8 mouse cellular contexts compared by ENCODE assay signal in genomic region chr15:78587050-78587994, GRCm38 (mm10). TPM values are rescaled to one million over a fixed set of nuclear protein-coding genes. Genes with fewer than 3 reads are reported as not detected.
DNase-seq lines count a peak whose midpoint lies in the region; ATAC-seq and TF ChIP-seq lines count a peak whose summit lies in the region.

No protein-coding gene starts in this region.

- no peaks in the 10 kb centered on the region; the same call in 1 of the 2 replicates for H3K4me1 ChIP-seq in embryonic facial prominence, embryonic 14.5 days (ENCODE audit: control insufficient read depth, insufficient read depth, low read length)
- 0 out of 2 replicates have a peak, but pooled peaks cover 3% of the 10 kb centered on the region for H3K4me1 ChIP-seq in kidney, embryonic 14.5 days (ENCODE audit: control insufficient read depth, insufficient read depth, low read length)
- no peaks in the 10 kb centered on the region for H3K4me1 ChIP-seq in limb, embryonic 14.5 days (ENCODE audit: control insufficient read depth, insufficient read depth, low read length)
- no peaks in the 10 kb centered on the region for H3K4me1 ChIP-seq in midbrain, postnatal 0 days (ENCODE audit: insufficient read depth, low read length)

- DNase-seq in 3134 (ENCODE audit: extremely low read depth, insufficient read length, low spot score): peak; percentile 43
- DNase-seq in adrenal gland, postnatal 36 days: peak; percentile 90
- peak; percentile 74 for DNase-seq in embryonic facial prominence, embryonic 14.5 days (ENCODE audit: low spot score)
- DNase-seq in heart, adult 9 months (ENCODE audit: low spot score in 2 of 2): peak; percentile 62 to 76
- peak; percentile 76 for DNase-seq in limb, embryonic 14.5 days (ENCODE audit: low spot score)
- DNase-seq in midbrain, postnatal 0 days (ENCODE audit: low spot score): peak; percentile 89
- DNase-seq in spleen, postnatal 14 days (ENCODE audit: low spot score in 2 of 2): peak; percentile 72 to 85

- no peak overlapping the region for H3K9ac ChIP-seq in embryonic facial prominence, embryonic 14.5 days (ENCODE audit: low read depth, low read length)
- H3K9ac ChIP-seq in kidney, embryonic 14.5 days (ENCODE audit: low read depth, low read length): no peak overlapping the region
- H3K9ac ChIP-seq in limb, embryonic 14.5 days (ENCODE audit: low read depth, low read length, severe bottlenecking): no peak overlapping the region
- H3K9ac ChIP-seq in midbrain, postnatal 0 days (replicated peaks; ENCODE audit: low read length, poor library complexity, severe bottlenecking): no peak overlapping the region

- no peak overlapping the region for H3K4me3 ChIP-seq in embryonic facial prominence, embryonic 14.5 days (ENCODE audit: low read depth, low read length)
- H3K4me3 ChIP-seq in kidney, embryonic 14.5 days (ENCODE audit: low read length): no peak overlapping the region
- no peak overlapping the region for H3K4me3 ChIP-seq in limb, embryonic 14.5 days (replicated peaks; ENCODE audit: low read length)
- H3K4me3 ChIP-seq in midbrain, postnatal 0 days (ENCODE audit: low read depth, low read length): no peak overlapping the region

- TF ChIP-seq POLR2A in limb, embryonic 14.5 days (IDR thresholded peaks at IDR 0.05; ENCODE audit: borderline replicate concordance, extremely low read depth, insufficient read depth, insufficient read length): no peak

- TF ChIP-seq CTCF in midbrain, postnatal 0 days (IDR thresholded peaks at IDR 0.05): peak; percentile 97

- H3K36me3 ChIP-seq in embryonic facial prominence, embryonic 14.5 days (ENCODE audit: control insufficient read depth, insufficient read depth, low read length): no peaks in the 10 kb centered on the region
- H3K36me3 ChIP-seq in kidney, embryonic 14.5 days (ENCODE audit: control insufficient read depth, insufficient read depth, low read length): no peaks in the 10 kb centered on the region
- H3K36me3 ChIP-seq in limb, embryonic 14.5 days (ENCODE audit: control insufficient read depth, insufficient read depth, low read length): no peaks in the 10 kb centered on the region
- H3K36me3 ChIP-seq in midbrain, postnatal 0 days (ENCODE audit: insufficient read depth, low read length): no peaks in the 10 kb centered on the region

- ATAC-seq in embryonic facial prominence, embryonic 14.5 days (ENCODE audit: low read depth): peak; percentile 81
- peak; percentile 86 for ATAC-seq in kidney, embryonic 14.5 days (ENCODE audit: low FRiP score, low TSS enrichment)
- ATAC-seq in limb, embryonic 14.5 days (ENCODE audit: low FRiP score, low read depth): peak; percentile 69; the same call in 1 of the 2 replicates
- peak; percentile 90 for ATAC-seq in midbrain, postnatal 0 days (ENCODE audit: low FRiP score)

- H3K4me2 ChIP-seq in embryonic facial prominence, embryonic 14.5 days (ENCODE audit: low read depth, low read length): no peak overlapping the region
- no peak overlapping the region for H3K4me2 ChIP-seq in kidney, embryonic 14.5 days (replicated peaks; ENCODE audit: low read depth, low read length)
- H3K4me2 ChIP-seq in limb, embryonic 14.5 days (replicated peaks; ENCODE audit: low read depth, low read length, severe bottlenecking): no peak overlapping the region
- H3K4me2 ChIP-seq in midbrain, postnatal 0 days (ENCODE audit: low read depth, low read length, poor library complexity, severe bottlenecking): no peak overlapping the region

- no peak overlapping the region for H3K27ac ChIP-seq in embryonic facial prominence, embryonic 14.5 days (replicated peaks; ENCODE audit: low read depth, low read length)
- H3K27ac ChIP-seq in kidney, embryonic 14.5 days (ENCODE audit: low read depth, low read length): no peak overlapping the region
- H3K27ac ChIP-seq in limb, embryonic 14.5 days (replicated peaks; ENCODE audit: low read depth, low read length): no peak overlapping the region
- H3K27ac ChIP-seq in midbrain, postnatal 0 days (ENCODE audit: low read depth, low read length): peak overlapping the region; percentile 62; the same call in 1 of the 2 replicates

- no peaks in the 10 kb centered on the region for H3K9me3 ChIP-seq in embryonic facial prominence, embryonic 14.5 days (ENCODE audit: control insufficient read depth, low read length)
- H3K9me3 ChIP-seq in kidney, embryonic 14.5 days (ENCODE audit: control insufficient read depth, low read length): no peaks in the 10 kb centered on the region
- peaks cover 5% of the 10 kb centered on the region; the same call in 1 of the 2 replicates for H3K9me3 ChIP-seq in limb, embryonic 14.5 days (ENCODE audit: control insufficient read depth, low read length)
- no peaks in the 10 kb centered on the region for H3K9me3 ChIP-seq in midbrain, postnatal 0 days (ENCODE audit: low read length)

- 56% methylated on average over 18 of the region's 18 CpGs for WGBS in embryonic facial prominence, embryonic 14.5 days
- WGBS in kidney, embryonic 14.5 days: 54% methylated on average over 18 of the region's 18 CpGs
- 59% methylated on average over 18 of the region's 18 CpGs for WGBS in limb, embryonic 14.5 days
- WGBS in midbrain, postnatal 0 days: 50% methylated on average over 18 of the region's 18 CpGs

- H3K27me3 ChIP-seq in embryonic facial prominence, embryonic 14.5 days (replicated peaks; ENCODE audit: control insufficient read depth, insufficient read depth, low read length): no peaks in the 10 kb centered on the region
- no peaks in the 10 kb centered on the region for H3K27me3 ChIP-seq in kidney, embryonic 14.5 days (ENCODE audit: control insufficient read depth, insufficient read depth, low read length)
- H3K27me3 ChIP-seq in limb, embryonic 14.5 days (ENCODE audit: control insufficient read depth, insufficient read depth, low read length): no peaks in the 10 kb centered on the region
- H3K27me3 ChIP-seq in midbrain, postnatal 0 days (ENCODE audit: insufficient read depth, low read length): no peaks in the 10 kb centered on the region

RNA-seq across cellular contexts. Expression of gene Cyth4, which starts 9.5 kb away (rescaled TPM):
- 10 to 100 TPM in 1 of 2 experiments, 1 to 10 TPM in 1; 6.8 to 10.2 TPM for total RNA-seq in adrenal gland, postnatal 36 days (2021)
- polyA plus RNA-seq in embryonic facial prominence, embryonic 14.5 days (2014; fragmentation: Nextera tagmentation; extraction: Ambion mirVana): 6.9 and 7.2 TPM in 2 replicates
- polyA plus RNA-seq in kidney, embryonic 14.5 days (2014; fragmentation: Nextera tagmentation; extraction: Ambion mirVana): 2.6 and 3.5 TPM in 2 replicates
- polyA plus RNA-seq in limb, embryonic 14.5 days (2012; rRNA removed): 9.0 and 11.4 TPM in 2 replicates
- polyA plus RNA-seq in limb, embryonic 14.5 days (2014; fragmentation: Nextera tagmentation; extraction: Ambion mirVana): 4.9 and 6.9 TPM in 2 replicates
- total RNA-seq in midbrain, postnatal 0 days (2014; rRNA removed): 5.9 and 7.2 TPM in 2 replicates
- 4.5 and 6.3 TPM in 2 replicates for polyA plus RNA-seq in midbrain, postnatal 0 days (2015; fragmentation: Nextera tagmentation; extraction: Ambion mirVana)

RNA-seq across cellular contexts. Expression of gene Rac2, which starts 14.7 kb away (rescaled TPM):
- total RNA-seq in adrenal gland, postnatal 36 days (2021): 1 to 10 TPM; 3.3 to 3.7 TPM
- 27.9 and 29.2 TPM in 2 replicates for polyA plus RNA-seq in embryonic facial prominence, embryonic 14.5 days (2014; fragmentation: Nextera tagmentation; extraction: Ambion mirVana)
- polyA plus RNA-seq in kidney, embryonic 14.5 days (2014; fragmentation: Nextera tagmentation; extraction: Ambion mirVana): 6.1 and 7.6 TPM in 2 replicates
- polyA plus RNA-seq in limb, embryonic 14.5 days (2012; rRNA removed): 15.9 and 21.9 TPM in 2 replicates
- polyA plus RNA-seq in limb, embryonic 14.5 days (2014; fragmentation: Nextera tagmentation; extraction: Ambion mirVana): 34.2 and 38.2 TPM in 2 replicates
- total RNA-seq in midbrain, postnatal 0 days (2014; rRNA removed): 1.7 and 2.6 TPM in 2 replicates
- polyA plus RNA-seq in midbrain, postnatal 0 days (2015; fragmentation: Nextera tagmentation; extraction: Ambion mirVana): 4.3 and 4.9 TPM in 2 replicates

RNA-seq across cellular contexts. Expression of gene Sstr3, which starts 42.8 kb away (rescaled TPM):
- total RNA-seq in adrenal gland, postnatal 36 days (2021): under 1 TPM; 0.30 to 0.70 TPM
- 0.14 TPM in 1 of 2 replicates, not detected in the other for polyA plus RNA-seq in embryonic facial prominence, embryonic 14.5 days (2014; fragmentation: Nextera tagmentation; extraction: Ambion mirVana)
- polyA plus RNA-seq in kidney, embryonic 14.5 days (2014; fragmentation: Nextera tagmentation; extraction: Ambion mirVana): 0.21 and 0.23 TPM in 2 replicates
- polyA plus RNA-seq in limb, embryonic 14.5 days (2012; rRNA removed): 0.05 and 0.08 TPM in 2 replicates
- not detected in 2 replicates for polyA plus RNA-seq in limb, embryonic 14.5 days (2014; fragmentation: Nextera tagmentation; extraction: Ambion mirVana)
- total RNA-seq in midbrain, postnatal 0 days (2014; rRNA removed): 1.1 and 2.4 TPM in 2 replicates
- 0.49 and 0.65 TPM in 2 replicates for polyA plus RNA-seq in midbrain, postnatal 0 days (2015; fragmentation: Nextera tagmentation; extraction: Ambion mirVana)

RNA-seq across cellular contexts. Expression of gene C1qtnf6, which starts 56.1 kb away (rescaled TPM):
- 10 to 100 TPM; 38.1 to 40.7 TPM for total RNA-seq in adrenal gland, postnatal 36 days (2021)
- polyA plus RNA-seq in embryonic facial prominence, embryonic 14.5 days (2014; fragmentation: Nextera tagmentation; extraction: Ambion mirVana): 64.1 and 67.5 TPM in 2 replicates
- polyA plus RNA-seq in kidney, embryonic 14.5 days (2014; fragmentation: Nextera tagmentation; extraction: Ambion mirVana): 26.0 and 31.9 TPM in 2 replicates
- polyA plus RNA-seq in limb, embryonic 14.5 days (2012; rRNA removed): 89.1 and 110 TPM in 2 replicates
- 59.6 and 60.1 TPM in 2 replicates for polyA plus RNA-seq in limb, embryonic 14.5 days (2014; fragmentation: Nextera tagmentation; extraction: Ambion mirVana)
- total RNA-seq in midbrain, postnatal 0 days (2014; rRNA removed): 2.4 and 2.7 TPM in 2 replicates
- polyA plus RNA-seq in midbrain, postnatal 0 days (2015; fragmentation: Nextera tagmentation; extraction: Ambion mirVana): 8.6 and 10.4 TPM in 2 replicates
